Mouse (Mus musculus) hindbrain, embryonic 13.5 days (tissue): ENCODE results near the gene Ptges3. TPM values are rescaled to one million over a fixed set of nuclear protein-coding genes. Genes with fewer than 3 reads are reported as not detected.
"Not testable (repeated sequence)": the region's sequence is repeated elsewhere in the genome, so short reads cannot be mapped to it uniquely, and the experiment has no call there.

ENCODE experiments used
- ATAC-seq: fragments of 200-750 bp; cut with Nextera tagmentation; 2 replicates; pipeline ENCODE4 v1.8.0; 2017; ENCODE audit warnings: moderate TSS enrichment; ENCODE audit not compliant: low FRiP score
- H3K27ac ChIP-seq: fragments of 300-500 bp; sonication (generic); 2 replicates; pipeline ENCODE4 v1.5.1; 2015; ENCODE audit warnings: inconsistent platforms, mild to moderate bottlenecking, moderate library complexity
- H3K27me3 ChIP-seq: fragments of 300-500 bp; sonication (generic); 2 replicates; pipeline ENCODE4 v1.6.1; 2015; ENCODE audit warnings: mild to moderate bottlenecking, inconsistent platforms
- H3K36me3 ChIP-seq: fragments of 300-500 bp; sonication (generic); 2 replicates; pipeline ENCODE4 v1.6.1; 2015; ENCODE audit warnings: mild to moderate bottlenecking, inconsistent platforms
- H3K4me1 ChIP-seq: fragments of 300-500 bp; sonication (generic); replicated peaks from 2 replicates; pipeline ENCODE4 v1.6.1; 2015; ENCODE audit warnings: inconsistent platforms
- H3K4me2 ChIP-seq: fragments of 300-500 bp; sonication (generic); 2 replicates; pipeline ENCODE4 v1.6.1; 2015; ENCODE audit warnings: inconsistent platforms, mild to moderate bottlenecking, moderate library complexity
- H3K4me3 ChIP-seq: fragments of 300-500 bp; sonication (generic); 2 replicates; pipeline ENCODE4 v1.5.1; 2015; ENCODE audit warnings: mild to moderate bottlenecking, inconsistent platforms
- H3K9ac ChIP-seq: fragments of 300-500 bp; sonication (generic); 2 replicates; pipeline ENCODE4 v1.6.1; 2015; ENCODE audit warnings: mild to moderate bottlenecking, inconsistent platforms
- H3K9me3 ChIP-seq: fragments of 300-500 bp; sonication (generic); 2 replicates; pipeline ENCODE4 v1.6.1; 2016; ENCODE audit warnings: inconsistent platforms
- WGBS: fragments of 180-500 bp; shearing (Covaris S2); methylation state at CpG from one replicate; pipeline ENCODE4 v1.1.7; 2015; 5-methylcytosine and 5-hydroxymethylcytosine counted together
- polyA plus RNA-seq: library from polyadenylated mRNA; unstranded; fragments of >200 nt; fragmentation: Nextera tagmentation; extraction: Ambion mirVana; gene quantifications from 2 replicates; pipeline ENCODE4 v1.2.1, GENCODE M21; 2015

Ptges3 gene
- polyA plus RNA-seq, 1 experiment from 2014 or later, result 454 TPM

GRCm38 (mm10) chr10:128041636-128042035, 17.1 kb upstream of the Ptges3 start:
- Histone ChIP-seq H3K27me3 (no peaks in the 10 kb centered on the region), H3K9me3 (no peaks in the 10 kb centered on the region), H3K4me1 (peaks cover 57% of the 10 kb centered on the region), H3K27ac (no peak overlapping the region), H3K9ac (peak overlapping the region; percentile 5; the same call in 1 of the 2 replicates), H3K4me3 (no peak overlapping the region), H3K4me2 (no peak overlapping the region), H3K36me3 (peaks cover 80% of the 10 kb centered on the region)
- WGBS, result 85% methylated on average over 4 of the region's 4 CpGs
- ATAC-seq, result no peak

GRCm38 (mm10) chr10:128042466-128042865, 16.3 kb upstream of the Ptges3 start:
- H3K4me2 ChIP-seq, result no peak overlapping the region
- H3K9ac ChIP-seq, result no peak overlapping the region
- H3K4me3 ChIP-seq, result no peak overlapping the region
- peaks cover 49% of the 10 kb centered on the region for H3K4me1 ChIP-seq
- H3K9me3 ChIP-seq, result no peaks in the 10 kb centered on the region
- H3K36me3 ChIP-seq, result peaks cover 87% of the 10 kb centered on the region
- ATAC-seq, result no peak
- no peak overlapping the region for H3K27ac ChIP-seq
- no peaks in the 10 kb centered on the region for H3K27me3 ChIP-seq
- 87% methylated on average over 3 of the region's 3 CpGs for WGBS

- Histone ChIP-seq H3K27ac (no peak overlapping the region), H3K27me3 (no peaks in the 10 kb centered on the region), H3K4me3 (no peak overlapping the region), H3K36me3 (peaks cover 93% of the 10 kb centered on the region), H3K9me3 (no peaks in the 10 kb centered on the region), H3K4me1 (peaks cover 43% of the 10 kb centered on the region), H3K9ac (0 out of 2 replicates have a peak overlapping the region, but pooled peaks have one; percentile 16), H3K4me2 (no peak overlapping the region)
- 78% methylated on average over 3 of the region's 3 CpGs for WGBS
- ATAC-seq, result no peak
Measured at GRCm38 (mm10) chr10:128043041-128043835, 15.5 kb upstream of the Ptges3 start.

GRCm38 (mm10) chr10:128048157-128048556, 10.6 kb upstream of the Ptges3 start:
- H3K9ac ChIP-seq, result no peak overlapping the region
- no peaks in the 10 kb centered on the region for H3K27me3 ChIP-seq
- no peak overlapping the region for H3K27ac ChIP-seq
- peaks cover 14% of the 10 kb centered on the region for H3K4me1 ChIP-seq
- no peak overlapping the region for H3K4me2 ChIP-seq
- H3K9me3 ChIP-seq, result no peaks in the 10 kb centered on the region
- no peak for ATAC-seq
- no peak overlapping the region for H3K4me3 ChIP-seq
- H3K36me3 ChIP-seq, result peaks cover 81% of the 10 kb centered on the region
- WGBS, result 95% methylated on average over 8 of the region's 8 CpGs

GRCm38 (mm10) chr10:128049741-128050140, 9.0 kb upstream of the Ptges3 start:
- peaks cover 65% of the 10 kb centered on the region for H3K36me3 ChIP-seq
- no peak overlapping the region for H3K9ac ChIP-seq
- 94% methylated on average over 2 of the region's 2 CpGs for WGBS

GRCm38 (mm10) chr10:128050355-128050754, 8.4 kb upstream of the Ptges3 start:
- Histone ChIP-seq H3K36me3 (peaks cover 61% of the 10 kb centered on the region), H3K4me1 (no peaks in the 10 kb centered on the region), H3K9me3 (no peaks in the 10 kb centered on the region), H3K4me2 (no peak overlapping the region), H3K9ac (no peak overlapping the region), H3K27me3 (no peaks in the 10 kb centered on the region), H3K4me3 (no peak overlapping the region), H3K27ac (no peak overlapping the region)
- WGBS, result 86% methylated on average over 2 of the region's 2 CpGs
- ATAC-seq, result no peak

More at GRCm38 (mm10) chr10:128049741-128050140, 9.0 kb upstream of the Ptges3 start:
- peaks cover 5% of the 10 kb centered on the region for H3K4me1 ChIP-seq
- H3K4me3 ChIP-seq, result no peak overlapping the region
- no peaks in the 10 kb centered on the region for H3K27me3 ChIP-seq
- no peak for ATAC-seq
- no peak overlapping the region for H3K4me2 ChIP-seq
- H3K27ac ChIP-seq, result no peak overlapping the region
- H3K9me3 ChIP-seq, result no peaks in the 10 kb centered on the region

- H3K9me3 ChIP-seq, result no peaks in the 10 kb centered on the region
- no peaks in the 10 kb centered on the region for H3K4me1 ChIP-seq
- 96% methylated on average over 5 of the region's 5 CpGs for WGBS
- no peaks in the 10 kb centered on the region for H3K27me3 ChIP-seq
- no peak for ATAC-seq
- no peak overlapping the region for H3K9ac ChIP-seq
- H3K27ac ChIP-seq, result no peak overlapping the region
- H3K36me3 ChIP-seq, result peaks cover 48% of the 10 kb centered on the region
- H3K4me2 ChIP-seq, result no peak overlapping the region
- no peak overlapping the region for H3K4me3 ChIP-seq
Measured at GRCm38 (mm10) chr10:128051589-128051988, 7.2 kb upstream of the Ptges3 start.

GRCm38 (mm10) chr10:128052136-128052535, 6.6 kb upstream of the Ptges3 start:
- not testable (repeated sequence) for H3K27me3 ChIP-seq, H3K4me3 ChIP-seq, H3K27ac ChIP-seq, H3K9me3 ChIP-seq, H3K4me1 ChIP-seq, H3K4me2 ChIP-seq, ATAC-seq, H3K9ac ChIP-seq
- 94% methylated on average over 1 of the region's 2 CpGs for WGBS
- H3K36me3 ChIP-seq, result peaks cover 43% of the 10 kb centered on the region

- peaks cover 36% of the 10 kb centered on the region for H3K36me3 ChIP-seq
- no peaks in the 10 kb centered on the region for H3K27me3 ChIP-seq
- no peak for ATAC-seq
- H3K27ac ChIP-seq, result no peak overlapping the region
- H3K9me3 ChIP-seq, result no peaks in the 10 kb centered on the region
- peaks cover 6% of the 10 kb centered on the region for H3K4me1 ChIP-seq
- no peak overlapping the region for H3K9ac ChIP-seq
- no peak overlapping the region for H3K4me3 ChIP-seq
- 94% methylated on average over 8 of the region's 8 CpGs for WGBS
- no peak overlapping the region for H3K4me2 ChIP-seq
Measured at GRCm38 (mm10) chr10:128053001-128053400, 5.8 kb upstream of the Ptges3 start.

- H3K36me3 ChIP-seq, result no peaks in the 10 kb centered on the region
- under 1% methylated on average over 18 of the region's 18 CpGs for WGBS
- ATAC-seq, result peak; percentile 2; the same call in 1 of the 2 replicates
- no peaks in the 10 kb centered on the region for H3K27me3 ChIP-seq
- H3K4me3 ChIP-seq, result peak overlapping the region; percentile 89
- peak overlapping the region; percentile 86 for H3K4me2 ChIP-seq
- H3K4me1 ChIP-seq, result peaks cover 27% of the 10 kb centered on the region
- H3K9ac ChIP-seq, result peak overlapping the region; percentile 92
- H3K9me3 ChIP-seq, result no peaks in the 10 kb centered on the region
- H3K27ac ChIP-seq, result peak overlapping the region; percentile 99
Measured at GRCm38 (mm10) chr10:128058184-128058583, 570 bp upstream of the Ptges3 start.

GRCm38 (mm10) chr10:128059207-128059981, 640 bp downstream of the Ptges3 start:
- no peaks in the 10 kb centered on the region for H3K9me3 ChIP-seq
- no peaks in the 10 kb centered on the region for H3K27me3 ChIP-seq
- H3K27ac ChIP-seq, result peak overlapping the region; percentile 99
- H3K9ac ChIP-seq, result peak overlapping the region; percentile 92
- peak overlapping the region; percentile 89 for H3K4me3 ChIP-seq
- peaks cover 27% of the 10 kb centered on the region for H3K4me1 ChIP-seq
- peaks cover 7% of the 10 kb centered on the region for H3K36me3 ChIP-seq
- H3K4me2 ChIP-seq, result peak overlapping the region; percentile 86
- peak; percentile 64 for ATAC-seq
- WGBS, result under 1% methylated on average over 58 of the region's 62 CpGs

GRCm38 (mm10) chr10:128061109-128061508, 2.4 kb downstream of the Ptges3 start:
- peak overlapping the region; percentile 92; the same call in 1 of the 2 replicates for H3K9ac ChIP-seq
- 87% methylated on average over 5 of the region's 5 CpGs for WGBS
- H3K27ac ChIP-seq, result no peak overlapping the region
- H3K4me2 ChIP-seq, result peak overlapping the region; percentile 86
- H3K36me3 ChIP-seq, result peaks cover 7% of the 10 kb centered on the region
- peak overlapping the region; percentile 89; the same call in 1 of the 2 replicates for H3K4me3 ChIP-seq
- no peaks in the 10 kb centered on the region for H3K9me3 ChIP-seq
- H3K27me3 ChIP-seq, result no peaks in the 10 kb centered on the region
- peaks cover 27% of the 10 kb centered on the region for H3K4me1 ChIP-seq
- no peak for ATAC-seq
